Mouse (Mus musculus) spleen, postnatal 0 days (tissue): ENCODE measurements around the gene Ivl. TPM values are rescaled to one million over a fixed set of nuclear protein-coding genes. Genes with fewer than 3 reads are reported as not detected.

Experiments used
- polyA plus RNA-seq: library from polyadenylated mRNA; unstranded; fragments of >200 nt; fragmentation: Nextera tagmentation; extraction: Ambion mirVana; gene quantifications from 2 replicates; pipeline ENCODE4 v1.2.1, GENCODE M21; 2015

Ivl gene
- 0.12 and 0.19 TPM in 2 replicates for polyA plus RNA-seq

DNA sequence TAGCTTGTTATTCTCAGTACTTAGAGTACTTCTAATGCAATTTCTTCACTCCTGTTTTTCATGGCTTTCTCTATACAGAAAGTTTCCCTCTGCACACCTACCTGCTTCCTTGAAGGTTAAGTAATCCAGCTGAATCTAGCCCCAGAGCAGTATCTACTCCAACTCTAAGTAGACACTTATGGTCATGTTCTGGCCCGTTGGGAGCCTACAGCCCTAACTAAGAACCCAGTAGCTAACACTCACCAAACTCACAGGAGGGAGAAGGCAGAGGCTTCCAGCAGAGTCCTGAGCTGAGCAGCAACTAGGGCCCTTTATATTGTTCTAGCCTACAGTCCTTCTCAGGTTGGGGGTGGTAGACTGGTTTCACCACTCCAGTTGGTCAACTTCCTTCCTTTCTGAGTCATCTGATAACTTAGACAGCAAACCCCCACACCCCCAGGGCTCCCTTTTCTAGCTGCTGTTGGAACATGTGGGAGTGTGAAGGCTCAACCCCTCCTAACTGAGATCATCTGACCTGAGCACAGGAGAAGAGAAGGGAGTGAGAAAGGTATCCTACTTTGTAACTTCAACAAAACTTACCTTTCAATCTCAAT lies at the start of gene Ivl:
Ivl (minus strand) TSS at position 287 of the 593 bp plus-strand sequence.

DNA sequence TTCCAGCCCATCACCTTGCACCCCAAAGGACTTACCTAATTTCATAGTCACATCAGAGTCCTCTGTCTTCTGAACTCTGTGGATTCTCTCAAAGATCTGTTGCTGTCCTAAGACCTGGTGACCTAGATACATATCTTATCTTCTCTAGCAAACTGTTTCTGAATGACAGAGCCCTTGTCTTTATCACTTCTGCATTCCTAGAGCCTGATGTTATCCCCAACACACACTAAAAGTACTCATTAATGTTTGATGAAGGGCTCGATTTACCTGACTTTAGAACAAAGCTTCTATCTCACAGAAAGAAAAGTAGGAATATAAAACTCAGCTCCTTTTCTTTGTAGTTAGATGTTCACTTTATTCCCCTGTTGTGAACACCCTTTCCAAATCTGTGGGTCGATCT lies 48.0 kb upstream of the Ivl start, which contains the start of gene Lce6a:
Lce6a (minus strand) TSS at position 101 of the 400 bp plus-strand sequence.

DNA sequence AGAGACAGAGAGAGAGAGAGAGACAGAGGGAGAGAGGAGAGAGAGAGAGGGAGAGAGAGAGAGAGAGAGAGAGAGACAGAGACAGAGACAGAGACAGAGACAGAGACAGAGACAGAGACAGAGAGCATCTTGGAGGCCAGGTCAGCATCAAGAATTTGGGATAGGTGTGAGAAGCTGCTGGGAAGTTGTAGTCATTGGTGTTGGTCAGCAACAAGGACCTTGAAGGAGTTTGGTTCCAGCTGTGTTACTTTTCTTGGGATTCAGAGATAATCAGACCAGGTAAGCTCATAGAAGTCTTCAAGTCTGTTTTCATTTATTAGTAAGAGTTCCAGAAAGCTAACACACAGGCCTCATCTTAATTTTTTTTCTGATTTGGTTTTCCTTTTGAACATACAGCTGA lies 33.9 kb upstream of the Ivl start, which contains the start of gene 2210017I01Rik:
2210017I01Rik (minus strand) TSS at position 101 of the 400 bp plus-strand sequence.

DNA sequence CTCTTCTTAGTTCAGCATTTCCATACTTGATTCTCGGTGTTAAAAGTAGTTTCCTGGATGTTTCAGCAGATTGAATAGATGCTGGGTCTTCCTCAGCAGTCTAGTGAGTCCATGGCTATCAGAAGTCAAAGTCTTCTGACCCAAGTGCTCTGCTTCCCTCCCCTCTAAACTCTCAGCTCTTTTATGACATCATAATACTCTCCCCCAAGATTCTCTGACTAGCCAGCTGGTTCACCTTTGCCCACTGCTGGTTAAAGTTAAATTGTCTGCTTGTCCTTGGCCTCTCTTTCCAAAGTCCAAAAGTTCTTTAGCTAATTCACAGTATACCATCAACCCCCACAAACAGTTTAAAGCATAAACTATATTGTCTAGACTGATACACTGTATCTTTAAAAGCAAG lies 15.3 kb upstream of the Ivl start, which contains the start of gene Smcp:
Smcp (minus strand) TSS at position 140 of the 400 bp plus-strand sequence.

DNA sequence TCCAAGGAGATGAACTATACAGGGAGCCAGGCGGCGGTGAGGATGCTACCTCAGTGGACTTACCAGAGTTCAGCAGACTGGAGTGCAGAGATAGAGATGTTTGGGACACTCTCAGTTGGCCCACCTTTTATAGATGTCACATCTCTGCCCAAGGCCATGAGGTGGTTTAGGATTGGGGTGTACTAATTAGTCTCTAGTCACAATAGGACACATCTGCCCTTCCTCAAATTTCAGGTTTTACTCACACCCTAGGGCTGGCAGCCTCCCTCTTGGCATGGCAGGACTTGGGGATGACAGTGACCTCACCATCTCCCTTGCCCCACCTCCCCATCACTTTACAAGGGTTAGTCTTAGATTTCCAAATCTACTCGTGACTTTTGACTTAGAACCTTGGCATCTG lies 39.1 kb downstream of the Ivl start, which contains the start of gene 2310046K23Rik:
2310046K23Rik (minus strand) TSS at position 101 of the 400 bp plus-strand sequence.

Other genes starting within 250 kb of the Ivl start
- gene Sprr2d, start 234.6 kb downstream of the Ivl start, polyA plus RNA-seq = not detected in 2 replicates
- not detected in 2 replicates for gene Sprr2e, start 221.6 kb downstream of the Ivl start, polyA plus RNA-seq
- not detected in 2 replicates for gene Sprr2f, start 208.5 kb downstream of the Ivl start, polyA plus RNA-seq
- not detected in 2 replicates for gene Sprr2h, start 188.1 kb downstream of the Ivl start, polyA plus RNA-seq
- not detected in 2 replicates for gene Sprr2i, start 165.7 kb downstream of the Ivl start, polyA plus RNA-seq
- not detected in 2 replicates for gene Sprr2j-ps, start 155.7 kb downstream of the Ivl start, polyA plus RNA-seq
- gene Gm9774, start 144.3 kb downstream of the Ivl start, polyA plus RNA-seq = 6.8 and 7.6 TPM in 2 replicates
- gene Sprr2k, start 141.2 kb downstream of the Ivl start, polyA plus RNA-seq = not detected in 2 replicates
- not detected in 2 replicates for gene Sprr1b, start 134.9 kb downstream of the Ivl start, polyA plus RNA-seq
- gene Sprr3, start 115.0 kb downstream of the Ivl start, polyA plus RNA-seq = 0.11 TPM in 1 of 2 replicates, not detected in the other
- 0.17 TPM in 1 of 2 replicates, not detected in the other for gene Sprr1a, start 87.8 kb downstream of the Ivl start, polyA plus RNA-seq
- gene Sprr4, start 73.2 kb downstream of the Ivl start, polyA plus RNA-seq = not detected in 2 replicates
- not detected in 2 replicates for gene 2310046K23Rik, start 39.2 kb downstream of the Ivl start, polyA plus RNA-seq
- gene Smcp, start 15.3 kb upstream of the Ivl start, polyA plus RNA-seq = not detected in 2 replicates
- not detected in 2 replicates for gene 2210017I01Rik, start 33.8 kb upstream of the Ivl start, polyA plus RNA-seq
- not detected in 2 replicates for gene Lce6a, start 47.9 kb upstream of the Ivl start, polyA plus RNA-seq
- not detected in 2 replicates for gene Lce1a1, start 74.6 kb upstream of the Ivl start, polyA plus RNA-seq
- not detected in 2 replicates for gene Lce1b, start 83.2 kb upstream of the Ivl start, polyA plus RNA-seq
- gene Lce1a2, start 96.6 kb upstream of the Ivl start, polyA plus RNA-seq = not detected in 2 replicates
- 0.17 TPM in 1 of 2 replicates, not detected in the other for gene Lce1c, start 105.5 kb upstream of the Ivl start, polyA plus RNA-seq
- gene Lce1d, start 113.5 kb upstream of the Ivl start, polyA plus RNA-seq = not detected in 2 replicates
- gene Lce1e, start 135.3 kb upstream of the Ivl start, polyA plus RNA-seq = not detected in 2 replicates
- gene Lce1f, start 146.6 kb upstream of the Ivl start, polyA plus RNA-seq = not detected in 2 replicates
- gene Gm38119, start 165.4 kb upstream of the Ivl start, polyA plus RNA-seq = not detected in 2 replicates
- not detected in 2 replicates for gene Lce1g, start 178.6 kb upstream of the Ivl start, polyA plus RNA-seq
- gene Lce1h, start 191.3 kb upstream of the Ivl start, polyA plus RNA-seq = not detected in 2 replicates
- not detected in 2 replicates for gene Lce1i, start 205.2 kb upstream of the Ivl start, polyA plus RNA-seq
- not detected in 2 replicates for gene Lce1j, start 216.8 kb upstream of the Ivl start, polyA plus RNA-seq
- gene Lce1k, start 234.2 kb upstream of the Ivl start, polyA plus RNA-seq = not detected in 2 replicates